ENCODE assay signal across 11 mouse cellular contexts in the genomic region with DNA sequence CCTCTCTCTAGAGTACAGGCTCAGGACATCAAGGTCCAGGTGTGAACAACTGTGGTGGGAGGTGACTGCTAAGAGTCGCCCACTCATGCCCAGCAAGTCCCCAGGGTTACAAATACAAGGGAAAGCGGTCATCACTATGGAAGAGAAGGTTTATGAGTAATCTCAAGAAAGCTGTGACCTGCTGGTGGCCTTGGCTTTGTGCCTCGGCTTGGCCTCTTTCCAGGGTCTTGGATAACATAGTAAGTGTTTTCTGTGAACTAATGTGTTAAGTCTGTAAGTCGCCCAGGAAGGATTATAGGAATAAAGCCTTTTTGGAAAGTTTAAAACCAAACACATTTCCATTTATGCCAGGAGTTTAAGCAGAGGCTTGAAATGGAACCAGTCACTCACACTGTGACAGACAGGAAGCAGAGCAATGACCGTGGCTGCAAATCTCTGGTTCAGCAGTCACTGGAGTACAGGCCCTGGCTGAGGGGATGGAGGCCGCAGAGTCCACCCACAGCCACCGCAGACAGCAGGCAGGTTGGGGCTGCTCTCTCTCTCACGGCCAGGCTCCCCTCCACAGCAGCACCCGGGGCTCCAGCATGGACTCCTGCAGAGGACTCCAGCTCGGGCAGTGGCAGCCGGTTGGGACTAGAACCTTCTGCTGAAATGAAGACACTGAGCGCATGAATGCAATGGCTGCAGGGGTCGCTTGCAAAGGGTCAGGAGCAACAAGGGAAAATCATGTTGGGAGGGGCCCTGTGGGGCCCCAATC. TPM values are rescaled to one million over a fixed set of nuclear protein-coding genes. Genes with fewer than 3 reads are reported as not detected.
DNase-seq lines count a peak whose midpoint lies in the region; ATAC-seq and TF ChIP-seq lines count a peak whose summit lies in the region.
"Had no signal": no experiment of that assay in that cellular context is flagged by ENCODE, and none has a peak within 500 bp of the region (broad histone marks: within the 10 kb centered on the region; RNA-seq: fewer than 3 reads in every experiment).

No protein-coding gene starts in this region.

- H3K9ac ChIP-seq in heart, postnatal 0 days (replicated peaks; ENCODE audit: low read depth, low read length) = 0 out of 2 replicates have a peak overlapping the region, but pooled peaks have one; percentile 5
- H3K9ac ChIP-seq in neural tube, embryonic 15.5 days (replicated peaks) = no peak overlapping the region
- H3K9ac ChIP-seq: embryonic facial prominence, embryonic 12.5 days; limb, embryonic 12.5 days had no signal

- intact Hi-C loops in left cerebral cortex, postnatal 4 days (cut with DNase I) = no loop called here
- intact Hi-C loops in left cerebral cortex, postnatal 10 days (cut with DNase I) = no loop called here

- H3K36me3 ChIP-seq in heart, postnatal 0 days (replicated peaks; ENCODE audit: control insufficient read depth, insufficient read depth, low read length) = peaks cover 43% of the 10 kb centered on the region
- H3K36me3 ChIP-seq in neural tube, embryonic 15.5 days = peaks cover 60% of the 10 kb centered on the region

- peak overlapping the region; percentile 71 for H3K27ac ChIP-seq in heart, postnatal 0 days (ENCODE audit: low read depth)
- no peak overlapping the region for H3K27ac ChIP-seq in neural tube, embryonic 15.5 days (replicated peaks)
- H3K27ac ChIP-seq: embryonic facial prominence, embryonic 12.5 days; limb, embryonic 12.5 days had no signal

- peaks cover 20% of the 10 kb centered on the region; the same call in 1 of the 2 replicates for H3K4me1 ChIP-seq in heart, postnatal 0 days (ENCODE audit: control insufficient read depth, insufficient read depth)
- no peaks in the 10 kb centered on the region for H3K4me1 ChIP-seq in neural tube, embryonic 15.5 days
- H3K4me1 ChIP-seq: embryonic facial prominence, embryonic 12.5 days; limb, embryonic 12.5 days had no signal

- H3K4me3 ChIP-seq in heart, postnatal 0 days (ENCODE audit: low read depth, low read length) = no peak overlapping the region
- no peak overlapping the region for H3K4me3 ChIP-seq in neural tube, embryonic 15.5 days (replicated peaks)
- H3K4me3 ChIP-seq: embryonic facial prominence, embryonic 12.5 days; limb, embryonic 12.5 days had no signal

- DNase-seq in left cerebral cortex, postnatal 4 days = peak; percentile 62
- no peak for DNase-seq in left cerebral cortex, postnatal 10 days (ENCODE audit: extremely low spot score in 1 of 2, low spot score in 2 of 2)
- DNase-seq in adrenal gland, postnatal 10 days = peak; percentile 89
- DNase-seq in heart, postnatal 0 days (ENCODE audit: low spot score) = no peak
- DNase-seq in lung, postnatal 10 days = peak; percentile 66
- DNase-seq in right cerebral cortex, postnatal 14 days = no peak

- H3K27me3 ChIP-seq in heart, postnatal 0 days (ENCODE audit: control insufficient read depth, insufficient read depth, low read length) = no peaks in the 10 kb centered on the region
- no peaks in the 10 kb centered on the region for H3K27me3 ChIP-seq in neural tube, embryonic 15.5 days (replicated peaks)
- H3K27me3 ChIP-seq: embryonic facial prominence, embryonic 12.5 days had no signal

- whole genome bisulfite sequencing in heart, postnatal 0 days = 34% methylated on average over 13 of the region's 13 CpGs
- WGBS in neural tube, embryonic 15.5 days = 72% methylated on average over 13 of the region's 13 CpGs

- TF ChIP-seq CTCF in heart, postnatal 0 days (IDR thresholded peaks at IDR 0.05; ENCODE audit: low read depth) = no peak

- peak; percentile 27 for ATAC-seq in heart, postnatal 0 days (ENCODE audit: insufficient read depth, low read depth)
- no peak for ATAC-seq in neural tube, embryonic 15.5 days (ENCODE audit: low FRiP score)

- no peak overlapping the region for H3K4me2 ChIP-seq in heart, postnatal 0 days (ENCODE audit: low read depth, low read length)
- H3K4me2 ChIP-seq in neural tube, embryonic 15.5 days = no peak overlapping the region
- H3K4me2 ChIP-seq: embryonic facial prominence, embryonic 12.5 days; limb, embryonic 12.5 days had no signal

- no peak for TF ChIP-seq EP300 in heart, postnatal 0 days (IDR thresholded peaks at IDR 0.05; ENCODE audit: low read depth)

- H3K9me3 ChIP-seq in heart, postnatal 0 days (replicated peaks; ENCODE audit: control insufficient read depth, low read length) = no peaks in the 10 kb centered on the region
- no peaks in the 10 kb centered on the region for H3K9me3 ChIP-seq in neural tube, embryonic 15.5 days (replicated peaks)
- H3K9me3 ChIP-seq: embryonic facial prominence, embryonic 12.5 days; limb, embryonic 12.5 days had no signal

RNA-seq across cellular contexts. Expression of gene Gm10570, which starts 7.5 kb away (rescaled TPM):
- 1 to 10 TPM; 1.0 to 1.7 TPM for total RNA-seq in left cerebral cortex, postnatal 4 days (2021)
- 1 to 10 TPM in 1 of 2 experiments, not detected in 1; 1.8 TPM for total RNA-seq in left cerebral cortex, postnatal 10 days (2021)
- total RNA-seq in adrenal gland, postnatal 10 days (2021) = 1 to 10 TPM in 1 of 2 experiments, not detected in 1; 1.3 TPM
- not detected in 2 replicates for total RNA-seq in heart, postnatal 0 days (2014; rRNA removed; ENCODE audit: low replicate concordance)
- polyA plus RNA-seq in heart, postnatal 0 days (2015; fragmentation: Nextera tagmentation; extraction: Ambion mirVana) = 2.1 and 2.8 TPM in 2 replicates
- polyA plus RNA-seq in neural tube, embryonic 15.5 days (2015; fragmentation: Nextera tagmentation; extraction: Ambion mirVana) = 1.3 and 1.6 TPM in 2 replicates
- total RNA-seq: hematopoietic stem cell, adult 5-6 weeks had no signal
- polyA plus RNA-seq: embryonic facial prominence, embryonic 12.5 days; limb, embryonic 12.5 days; neural tube, embryonic 11.5 days had no signal

RNA-seq across cellular contexts. Expression of gene Fabp3, which starts 7.6 kb away (rescaled TPM):
- 100 to 1,000 TPM; 192 to 199 TPM for total RNA-seq in left cerebral cortex, postnatal 4 days (2021)
- total RNA-seq in left cerebral cortex, postnatal 10 days (2021) = 100 to 1,000 TPM; 218 to 234 TPM
- total RNA-seq in adrenal gland, postnatal 10 days (2021) = 100 to 1,000 TPM; 110 to 422 TPM
- 2,071 and 3,924 TPM in 2 replicates for total RNA-seq in heart, postnatal 0 days (2014; rRNA removed; ENCODE audit: low replicate concordance)
- polyA plus RNA-seq in heart, postnatal 0 days (2015; fragmentation: Nextera tagmentation; extraction: Ambion mirVana) = 10,729 and 11,746 TPM in 2 replicates
- polyA plus RNA-seq in neural tube, embryonic 15.5 days (2015; fragmentation: Nextera tagmentation; extraction: Ambion mirVana) = 226 and 288 TPM in 2 replicates
- total RNA-seq: hematopoietic stem cell, adult 5-6 weeks had no signal

RNA-seq across cellular contexts. Expression of gene Serinc2, which starts 36.9 kb away (rescaled TPM):
- 1 to 10 TPM; 8.5 to 9.2 TPM for total RNA-seq in left cerebral cortex, postnatal 4 days (2021)
- total RNA-seq in left cerebral cortex, postnatal 10 days (2021) = 1 to 10 TPM; 2.9 to 3.1 TPM
- total RNA-seq in adrenal gland, postnatal 10 days (2021) = 1 to 10 TPM; 2.9 to 5.1 TPM
- total RNA-seq in heart, postnatal 0 days (2014; rRNA removed; ENCODE audit: low replicate concordance) = 1.3 and 1.9 TPM in 2 replicates
- 1.3 TPM in 2 replicates for polyA plus RNA-seq in heart, postnatal 0 days (2015; fragmentation: Nextera tagmentation; extraction: Ambion mirVana)
- polyA plus RNA-seq in neural tube, embryonic 15.5 days (2015; fragmentation: Nextera tagmentation; extraction: Ambion mirVana) = 28.7 and 29.1 TPM in 2 replicates
- total RNA-seq: hematopoietic stem cell, adult 5-6 weeks had no signal

RNA-seq across cellular contexts. Expression of gene Zcchc17, which starts 43.8 kb away (rescaled TPM):
- 10 to 100 TPM; 50.7 to 54.9 TPM for total RNA-seq in left cerebral cortex, postnatal 4 days (2021)
- total RNA-seq in left cerebral cortex, postnatal 10 days (2021) = 10 to 100 TPM; 49.0 to 54.6 TPM
- 10 to 100 TPM; 35.5 to 38.7 TPM for total RNA-seq in adrenal gland, postnatal 10 days (2021)
- total RNA-seq in heart, postnatal 0 days (2014; rRNA removed; ENCODE audit: low replicate concordance) = 19.6 and 20.0 TPM in 2 replicates
- 39.6 and 46.8 TPM in 2 replicates for polyA plus RNA-seq in heart, postnatal 0 days (2015; fragmentation: Nextera tagmentation; extraction: Ambion mirVana)
- polyA plus RNA-seq in neural tube, embryonic 15.5 days (2015; fragmentation: Nextera tagmentation; extraction: Ambion mirVana) = 93.9 and 95.3 TPM in 2 replicates

RNA-seq across cellular contexts. Expression of gene Snrnp40, which starts 44.0 kb away (rescaled TPM):
- 10 to 100 TPM; 42.4 to 46.1 TPM for total RNA-seq in left cerebral cortex, postnatal 4 days (2021)
- total RNA-seq in left cerebral cortex, postnatal 10 days (2021) = 10 to 100 TPM; 30.2 to 34.4 TPM
- 10 to 100 TPM; 35.3 to 39.0 TPM for total RNA-seq in adrenal gland, postnatal 10 days (2021)
- 36.8 and 39.2 TPM in 2 replicates for total RNA-seq in heart, postnatal 0 days (2014; rRNA removed; ENCODE audit: low replicate concordance)
- 41.2 and 41.4 TPM in 2 replicates for polyA plus RNA-seq in heart, postnatal 0 days (2015; fragmentation: Nextera tagmentation; extraction: Ambion mirVana)
- 91.8 and 104 TPM in 2 replicates for polyA plus RNA-seq in neural tube, embryonic 15.5 days (2015; fragmentation: Nextera tagmentation; extraction: Ambion mirVana)

Comparison
In these comparisons a context has a peak if more than half of its experiments do, and no peak if none do; other contexts are left out.
1. DNase-seq: peak in left cerebral cortex, postnatal 4 days (single experiment), adrenal gland, postnatal 10 days (single experiment) and lung, postnatal 10 days (single experiment); none in left cerebral cortex, postnatal 10 days (0 of 2), heart, postnatal 0 days (single experiment) and right cerebral cortex, postnatal 14 days (single experiment).